Comparison of ENCODE assay signal across 8 mouse cellular contexts in genomic region chr2:52763040-52763736, GRCm38 (mm10). TPM values are rescaled to one million over a fixed set of nuclear protein-coding genes. Genes with fewer than 3 reads are reported as not detected.
DNase-seq lines count a peak whose midpoint lies in the region; ATAC-seq and TF ChIP-seq lines count a peak whose summit lies in the region.

No protein-coding gene starts in this region.

- H3K4me2 ChIP-seq in embryonic facial prominence, embryonic 14.5 days (ENCODE audit: low read depth, low read length): peak overlapping the region; percentile 53
- H3K4me2 ChIP-seq in heart, embryonic 11.5 days: peak overlapping the region; percentile 47
- H3K4me2 ChIP-seq in kidney, embryonic 15.5 days: peak overlapping the region; percentile 59

- ATAC-seq in embryonic facial prominence, embryonic 14.5 days (ENCODE audit: low read depth): peak; percentile 90
- ATAC-seq in heart, embryonic 11.5 days (replicated peaks; ENCODE audit: insufficient number of reproducible peaks, low FRiP score, low TSS enrichment): no peak
- peak; percentile 70 for ATAC-seq in kidney, embryonic 15.5 days (replicated peaks; ENCODE audit: low FRiP score)
- peak; percentile 72 for ATAC-seq in monocyte, adult 5-6 weeks (replicated peaks; ENCODE audit: insufficient number of reproducible peaks, low FRiP score, low TSS enrichment, poor library complexity, severe bottlenecking)

- peak; percentile 36 for DNase-seq in 3134 (ENCODE audit: extremely low read depth, insufficient read length, low spot score)
- peak; percentile 82 for DNase-seq in adrenal gland, postnatal 25 days
- DNase-seq in embryonic facial prominence, embryonic 14.5 days (ENCODE audit: low spot score): peak; percentile 90
- peak; percentile 47 for DNase-seq in liver, adult 2 months (ENCODE audit: extremely low read depth, low read depth, low spot score)
- peak; percentile 62 to 86 for DNase-seq in spleen, postnatal 4 days (ENCODE audit: low spot score in 2 of 2)

- H3K4me3 ChIP-seq in embryonic facial prominence, embryonic 14.5 days (ENCODE audit: low read depth, low read length): peak overlapping the region; percentile 24
- H3K4me3 ChIP-seq in heart, embryonic 11.5 days (ENCODE audit: low read depth, low read length): no peak overlapping the region
- peak overlapping the region; percentile 30 for H3K4me3 ChIP-seq in kidney, embryonic 15.5 days (replicated peaks)
- H3K4me3 ChIP-seq in liver, adult 2 months (ENCODE audit: insufficient read depth, low read depth, low read length): no peak overlapping the region

- H3K9me3 ChIP-seq in embryonic facial prominence, embryonic 14.5 days (ENCODE audit: control insufficient read depth, low read length): no peaks in the 10 kb centered on the region
- H3K9me3 ChIP-seq in heart, embryonic 11.5 days (replicated peaks; ENCODE audit: control insufficient read depth, low read length): no peaks in the 10 kb centered on the region
- no peaks in the 10 kb centered on the region for H3K9me3 ChIP-seq in kidney, embryonic 15.5 days (replicated peaks)

- no peaks in the 10 kb centered on the region for H3K27me3 ChIP-seq in embryonic facial prominence, embryonic 14.5 days (replicated peaks; ENCODE audit: control insufficient read depth, insufficient read depth, low read length)
- no peaks in the 10 kb centered on the region for H3K27me3 ChIP-seq in heart, embryonic 11.5 days (ENCODE audit: control insufficient read depth, insufficient read depth, low read length)
- H3K27me3 ChIP-seq in kidney, embryonic 15.5 days: no peaks in the 10 kb centered on the region
- H3K27me3 ChIP-seq in liver, adult 2 months (ENCODE audit: control insufficient read depth, insufficient read depth, low read length): no peaks in the 10 kb centered on the region

- 4% methylated on average over 12 of the region's 12 CpGs for WGBS in embryonic facial prominence, embryonic 14.5 days
- 20% methylated on average over 12 of the region's 12 CpGs for WGBS in heart, embryonic 11.5 days (ENCODE audit: insufficient replicate concordance)
- WGBS in kidney, embryonic 15.5 days: 13% methylated on average over 12 of the region's 12 CpGs
- 18% methylated on average over 12 of the region's 12 CpGs for WGBS in liver, adult 2 months

- TF ChIP-seq CTCF in liver, adult 2 months (IDR thresholded peaks at IDR 0.05; ENCODE audit: low read depth, low read length): peak; percentile 90

- no peaks in the 10 kb centered on the region for H3K4me1 ChIP-seq in embryonic facial prominence, embryonic 14.5 days (ENCODE audit: control insufficient read depth, insufficient read depth, low read length)
- H3K4me1 ChIP-seq in heart, embryonic 11.5 days (ENCODE audit: control insufficient read depth, insufficient read depth, low read length): no peaks in the 10 kb centered on the region
- H3K4me1 ChIP-seq in kidney, embryonic 15.5 days: no peaks in the 10 kb centered on the region
- H3K4me1 ChIP-seq in liver, adult 2 months (ENCODE audit: control insufficient read depth, insufficient read depth, low read length): no peaks in the 10 kb centered on the region

- H3K79me2 ChIP-seq in liver, adult 2 months (ENCODE audit: control insufficient read depth, insufficient read depth, low read length): no peaks in the 10 kb centered on the region

- no peak overlapping the region for H3K9ac ChIP-seq in embryonic facial prominence, embryonic 14.5 days (ENCODE audit: low read depth, low read length)
- no peak overlapping the region for H3K9ac ChIP-seq in heart, embryonic 11.5 days (ENCODE audit: low read depth, low read length)
- no peak overlapping the region for H3K9ac ChIP-seq in kidney, embryonic 15.5 days
- no peak overlapping the region for H3K9ac ChIP-seq in liver, adult 2 months (ENCODE audit: low read depth, low read length)

- no peak for TF ChIP-seq POLR2A in liver, adult 2 months (IDR thresholded peaks at IDR 0.05; ENCODE audit: extremely low read depth, insufficient read depth, low read length)

- peak overlapping the region; percentile 67 for H3K27ac ChIP-seq in embryonic facial prominence, embryonic 14.5 days (replicated peaks; ENCODE audit: low read depth, low read length)
- H3K27ac ChIP-seq in heart, embryonic 11.5 days (ENCODE audit: low read depth, low read length): no peak overlapping the region
- H3K27ac ChIP-seq in kidney, embryonic 15.5 days: no peak overlapping the region
- no peak overlapping the region for H3K27ac ChIP-seq in liver, adult 2 months (replicated peaks; ENCODE audit: insufficient read depth, low read depth, low read length)

- H3K36me3 ChIP-seq in embryonic facial prominence, embryonic 14.5 days (ENCODE audit: control insufficient read depth, insufficient read depth, low read length): no peaks in the 10 kb centered on the region
- H3K36me3 ChIP-seq in heart, embryonic 11.5 days (ENCODE audit: control insufficient read depth, insufficient read depth, low read length): no peaks in the 10 kb centered on the region
- H3K36me3 ChIP-seq in kidney, embryonic 15.5 days: no peaks in the 10 kb centered on the region
- no peaks in the 10 kb centered on the region for H3K36me3 ChIP-seq in liver, adult 2 months (ENCODE audit: control insufficient read depth, insufficient read depth, low read length)

RNA-seq across cellular contexts. Expression of gene Stam2, which starts 21.1 kb away (rescaled TPM):
- 32.2 and 47.7 TPM in 2 replicates for total RNA-seq in adrenal gland, postnatal 25 days (2021)
- 37.7 and 38.0 TPM in 2 replicates for polyA plus RNA-seq in embryonic facial prominence, embryonic 14.5 days (2014; fragmentation: Nextera tagmentation; extraction: Ambion mirVana)
- 32.1 and 35.7 TPM in 2 replicates for polyA plus RNA-seq in heart, embryonic 11.5 days (2014; fragmentation: Nextera tagmentation; extraction: Ambion mirVana)
- 34.9 and 37.5 TPM in 2 replicates for polyA plus RNA-seq in kidney, embryonic 15.5 days (2015; fragmentation: Nextera tagmentation; extraction: Ambion mirVana)
- 6.1 and 6.4 TPM in 2 replicates for total RNA-seq in liver, adult 2 months (2014; rRNA removed)
- 3.3 and 3.8 TPM in 2 replicates for polyA plus RNA-seq in liver, adult 2 months (2012; rRNA removed)
- 28.8 to 35.3 TPM (median 33.4 TPM) in 3 replicates for total RNA-seq in monocyte, adult 5-6 weeks (2017)

Comparison
In these comparisons a context has a peak if more than half of its experiments do, and no peak if none do; other contexts are left out.
1. DNase-seq: peak in every context shown above with its lines; median percentile 90 in embryonic facial prominence, embryonic 14.5 days; 82 in adrenal gland, postnatal 25 days; 74 in spleen, postnatal 4 days; 47 in liver, adult 2 months; 36 in 3134.
2. H3K4me3 ChIP-seq: peak in embryonic facial prominence, embryonic 14.5 days (single experiment) and kidney, embryonic 15.5 days (single experiment); none in heart, embryonic 11.5 days (single experiment) and liver, adult 2 months (single experiment).
3. Peak in every context shown above with its lines, with median percentiles within 50 percentile points of each other: H3K4me2 ChIP-seq.